Mouse (Mus musculus) erythroblast, embryonic 14.5 days (primary cell): ENCODE results near the gene Fen1.

ENCODE experiments used
- GATA1 ChIP-seq: IDR thresholded peaks from 2 replicates; pipeline ENCODE4 v1.6.1; 2012; ENCODE audit warnings: low read length, inconsistent platforms, mixed read lengths
- TAL1 ChIP-seq: IDR thresholded peaks from 3 replicates; pipeline ENCODE4 v1.6.1; 2012; ENCODE audit warnings: low read length, inconsistent platforms, mixed read lengths

- TF ChIP-seq GATA1, result no peak
- no peak for TF ChIP-seq TAL1
These were observed 20.5 kb downstream of the Fen1 start for GRCm38 (mm10) chr19:10183299-10183983.
